Mouse (Mus musculus): ENCODE measurements around the gene Mad1l1.

Mad1l1 gene

DNA sequence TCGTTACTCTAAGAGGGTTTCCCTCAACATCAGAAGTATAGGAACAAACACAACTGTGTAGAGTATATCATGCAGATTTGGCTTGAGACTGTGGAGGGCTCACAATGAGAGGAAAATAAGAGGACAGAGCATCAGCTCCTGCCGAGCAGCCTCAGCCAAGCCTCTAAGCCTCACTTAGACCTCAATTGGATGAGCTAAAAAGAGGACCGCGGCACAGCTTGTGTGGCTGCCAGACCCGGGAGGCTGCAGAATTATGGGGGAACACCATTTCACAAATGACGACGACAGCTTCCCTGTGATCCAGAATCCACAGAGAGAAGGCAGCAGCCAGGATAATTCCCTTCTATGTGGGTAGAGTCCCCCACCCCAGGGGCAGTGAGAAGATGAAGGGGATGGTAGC, 138.0 kb downstream of the Mad1l1 start:
- no peak for DNase-seq (ENCODE audit: low read depth, low spot score)

DNA sequence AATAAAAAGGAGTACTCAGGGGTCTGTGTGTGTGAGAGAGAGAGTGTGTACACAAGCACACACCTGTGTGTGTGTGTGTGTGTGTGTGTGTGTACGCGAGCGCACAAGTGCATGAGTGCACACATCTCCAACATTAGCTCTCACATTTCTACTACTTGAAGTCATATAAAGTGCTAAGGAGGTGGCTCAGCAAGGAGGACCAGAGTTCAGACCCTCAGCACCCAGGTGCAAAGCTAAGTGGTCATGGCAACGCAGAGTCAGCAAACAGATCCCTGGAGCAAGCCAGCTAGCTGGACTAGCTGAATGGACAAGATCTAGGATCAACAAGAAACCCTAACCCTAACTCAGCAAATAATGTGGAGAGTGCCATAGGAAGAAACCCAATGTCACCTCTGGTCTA, 139.0 kb downstream of the Mad1l1 start:
- no peak for DNase-seq (ENCODE audit: low read depth, low spot score)

DNA sequence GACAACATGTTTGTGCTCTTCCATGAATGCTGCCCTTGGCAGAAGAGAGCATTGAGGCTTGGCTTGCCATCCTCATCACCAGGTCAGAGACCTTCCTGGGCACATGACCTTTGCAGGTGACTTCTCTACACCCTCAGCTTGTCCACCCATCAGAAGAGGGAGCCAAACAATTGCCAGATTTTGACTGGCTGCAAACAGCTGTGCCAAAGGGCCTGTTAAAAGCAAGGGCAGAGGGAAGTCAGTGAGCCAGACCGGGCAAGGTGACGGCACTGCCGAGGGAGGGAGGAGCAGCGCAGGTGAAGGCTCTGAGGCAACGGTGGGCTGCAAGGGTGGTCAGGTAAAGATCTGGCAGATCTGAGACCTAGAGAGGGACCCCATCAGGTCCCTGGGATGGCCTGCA, 141.3 kb downstream of the Mad1l1 start:
- DNase-seq (ENCODE audit: low read depth, low spot score), result no peak

DNA sequence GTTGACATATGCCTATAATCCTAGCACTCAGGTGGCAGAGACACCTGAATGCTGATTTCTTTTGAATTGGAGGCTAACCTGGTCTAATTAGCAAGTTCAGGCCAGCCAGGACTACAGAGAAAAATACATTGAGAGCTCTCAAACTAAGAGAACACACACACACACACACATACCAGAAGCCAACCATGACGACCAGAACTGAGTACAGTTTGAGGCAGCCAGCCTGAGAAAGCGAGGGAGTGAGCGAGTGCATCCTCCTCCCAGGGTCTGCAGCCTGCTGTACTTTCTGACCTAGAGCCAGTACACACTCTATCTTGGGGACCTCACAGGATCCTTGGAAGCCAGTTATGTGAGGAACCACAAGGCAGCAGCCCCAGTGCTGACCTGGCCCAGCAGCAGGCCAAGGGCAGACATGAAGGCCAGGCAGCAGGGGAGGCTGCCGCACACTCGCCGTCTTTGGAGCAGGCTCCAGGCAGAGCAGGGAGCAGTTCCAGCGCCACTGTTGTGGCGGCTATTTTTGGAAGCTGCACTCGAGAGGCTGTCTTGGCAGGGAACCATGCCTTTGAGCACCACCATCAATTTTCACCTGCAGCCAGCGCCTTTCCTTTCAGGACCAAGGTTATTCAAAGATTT, 143.2 kb downstream of the Mad1l1 start:
- DNase-seq (ENCODE audit: low read depth, low spot score), result no peak

DNA sequence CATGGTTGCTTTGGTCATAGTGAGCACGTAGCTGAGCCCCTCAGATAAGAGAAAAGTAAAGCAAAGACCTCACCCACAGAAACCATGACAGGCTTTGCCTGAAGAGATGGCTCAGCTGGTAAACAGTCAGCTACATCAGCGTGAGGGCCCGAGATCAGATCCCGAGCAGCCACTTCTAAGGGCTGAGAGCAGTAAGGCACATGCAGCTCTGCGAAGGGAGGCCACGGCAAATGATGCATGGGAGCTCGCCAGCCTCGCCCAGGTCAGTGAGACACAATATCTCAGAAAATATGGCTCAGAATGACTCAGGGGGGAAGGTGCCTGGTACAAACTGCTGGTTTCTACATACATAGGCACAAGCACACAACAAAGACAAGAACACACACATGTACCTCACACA, 143.8 kb downstream of the Mad1l1 start:
- no peak for DNase-seq (ENCODE audit: low read depth, low spot score)

DNA sequence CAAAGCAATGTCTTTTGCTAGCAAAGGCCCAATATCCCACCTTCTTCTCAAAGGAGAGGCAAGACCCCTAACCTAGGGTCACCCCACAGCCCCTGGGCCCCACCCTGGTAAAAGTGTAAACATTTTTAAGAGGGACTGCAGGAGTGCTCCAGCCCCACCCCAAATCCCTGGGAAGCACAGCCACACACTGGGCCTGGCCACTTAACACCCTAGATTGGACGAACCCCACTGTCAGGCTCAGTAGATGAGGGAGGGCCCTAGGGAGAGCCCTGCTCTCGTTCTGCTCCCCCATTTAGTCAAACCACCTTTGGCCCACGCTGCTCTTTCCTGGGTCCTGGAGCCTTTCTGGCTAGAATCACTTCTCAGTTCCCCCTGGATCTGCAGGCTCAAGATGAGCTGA, 145.0 kb downstream of the Mad1l1 start:
- no peak for DNase-seq (ENCODE audit: low read depth, low spot score)

DNA sequence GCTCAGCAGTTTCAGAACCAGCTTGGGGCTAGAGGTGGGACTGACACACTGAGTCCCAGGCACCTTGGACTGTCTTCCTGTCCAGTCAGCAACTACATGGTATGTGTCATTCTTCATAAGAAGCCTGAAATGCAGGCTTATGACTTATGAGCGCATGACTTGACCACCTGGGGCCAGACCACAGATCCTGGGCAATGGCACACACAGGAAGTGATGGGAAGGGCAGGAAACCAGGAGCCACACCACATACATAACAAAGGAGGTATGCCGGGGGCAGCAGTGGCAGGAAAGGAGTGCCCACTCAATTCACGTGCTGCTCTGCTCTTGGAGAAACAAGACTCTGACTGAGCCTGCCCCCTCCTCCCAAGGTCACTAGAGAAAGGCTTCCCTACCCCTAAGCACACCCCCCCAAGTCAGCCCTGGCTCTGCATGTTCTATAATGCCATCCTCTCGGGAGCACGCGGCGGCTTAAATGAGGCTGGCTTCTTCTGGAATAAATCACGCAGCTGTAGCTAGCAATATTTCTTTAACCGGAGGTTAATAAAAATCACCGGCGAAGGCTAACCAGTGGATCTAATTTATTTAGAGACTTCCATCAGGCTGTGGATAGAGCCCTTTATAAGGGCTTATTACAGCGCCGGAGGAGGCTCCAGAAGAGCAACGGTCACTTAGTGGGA, 146.4 kb downstream of the Mad1l1 start:
- peak; percentile 89 for DNase-seq (ENCODE audit: low read depth, low spot score)

DNA sequence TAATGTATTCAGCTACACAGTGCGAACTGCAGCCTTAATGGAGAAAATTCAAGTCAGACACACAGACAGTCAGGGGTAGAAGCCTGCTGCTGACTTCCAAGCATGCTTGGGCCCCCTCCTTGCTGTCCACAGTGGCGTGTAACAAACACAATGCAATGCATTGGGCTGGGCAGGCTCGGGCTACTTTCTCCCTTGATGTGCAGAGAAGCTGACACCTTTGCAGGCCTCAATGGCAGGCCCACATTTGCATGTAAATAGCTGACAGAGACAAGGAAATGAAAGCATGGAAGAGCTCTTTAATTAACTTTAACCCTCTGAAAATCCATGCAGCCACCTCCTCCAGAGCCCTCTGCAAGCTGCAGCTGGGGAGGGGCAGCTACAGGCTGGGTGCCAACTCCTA, 147.3 kb downstream of the Mad1l1 start:
- DNase-seq (ENCODE audit: low read depth, low spot score), result no peak

DNA sequence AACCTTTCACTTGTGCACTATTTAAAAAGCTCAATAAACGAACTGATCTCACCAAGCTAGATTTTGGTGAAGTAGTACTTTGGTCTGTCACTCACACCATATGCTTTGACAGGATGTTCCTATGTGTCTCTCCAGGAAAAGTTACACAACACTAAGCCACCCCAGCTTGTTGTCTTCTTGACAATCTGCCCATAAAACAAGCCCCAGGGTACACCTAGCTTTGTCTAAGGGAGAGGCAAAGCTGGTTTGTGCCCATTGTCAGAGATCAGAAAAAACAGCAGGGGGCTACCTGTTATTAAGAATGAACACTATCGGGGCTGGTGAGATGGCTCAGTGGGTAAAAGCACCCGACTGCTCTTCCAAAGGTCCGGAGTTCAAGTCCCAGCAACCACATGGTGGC, 148.2 kb downstream of the Mad1l1 start:
- DNase-seq (ENCODE audit: low read depth, low spot score), result no peak

DNA sequence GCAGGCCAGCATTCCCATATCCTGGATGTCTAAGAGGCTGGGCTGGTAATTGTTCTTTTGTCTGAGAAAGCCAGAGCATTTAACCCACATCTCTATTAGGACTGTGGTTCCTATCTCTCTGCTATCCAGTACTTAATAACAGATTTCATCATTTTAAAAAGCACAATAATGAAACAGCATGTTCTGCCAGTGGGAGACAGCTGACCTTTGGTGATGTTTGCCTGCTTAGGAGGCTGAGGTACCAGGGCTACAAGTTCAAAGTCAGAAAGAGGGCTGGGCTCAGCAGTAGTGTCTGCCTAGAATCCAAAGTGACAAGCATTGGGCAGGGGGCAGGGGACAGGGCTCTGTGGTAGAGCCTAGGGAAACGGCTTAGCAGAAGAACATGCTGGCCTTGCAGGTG, 149.6 kb downstream of the Mad1l1 start:
- no peak for DNase-seq (ENCODE audit: low read depth, low spot score)

DNA sequence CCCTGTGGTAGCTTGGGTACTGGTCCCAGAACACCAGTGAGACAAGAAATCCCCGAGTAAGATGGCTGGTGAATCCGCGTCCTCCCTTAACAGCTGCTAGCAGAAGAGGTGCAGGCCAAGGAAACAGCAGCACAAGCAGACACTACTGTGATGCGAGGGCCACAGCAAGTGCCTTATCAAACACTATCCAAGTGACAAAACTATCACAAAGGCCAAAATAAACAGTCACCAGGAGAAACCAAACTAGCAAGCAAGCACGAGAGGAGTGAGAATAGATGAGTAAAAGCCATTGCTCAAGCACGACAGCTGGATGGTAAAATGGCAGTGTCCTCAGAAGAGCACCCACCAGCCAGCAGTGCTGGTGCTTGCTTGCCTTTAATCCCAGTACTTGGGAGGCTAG, 153.8 kb downstream of the Mad1l1 start:
- no peak for DNase-seq (ENCODE audit: low read depth, low spot score)

DNA sequence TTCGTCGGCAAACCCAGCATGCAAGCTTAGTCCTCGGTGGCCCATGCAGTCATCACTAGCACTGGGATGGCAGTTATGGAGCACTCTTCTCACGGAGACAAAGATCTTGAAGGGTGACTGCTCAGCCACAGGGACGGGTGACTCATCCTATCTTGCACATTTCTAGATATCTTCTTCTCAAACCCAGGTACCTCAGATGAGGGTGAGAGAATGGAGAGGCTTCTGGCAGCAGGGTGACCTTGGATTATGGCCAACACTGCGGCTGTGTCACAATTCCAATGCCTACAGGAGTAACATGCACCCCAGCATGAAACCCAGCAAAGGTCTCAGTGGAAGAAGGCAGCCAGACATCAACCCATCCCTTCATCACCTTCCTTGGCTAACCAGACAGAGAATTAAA, 154.3 kb downstream of the Mad1l1 start:
- peak; percentile 16 for DNase-seq (ENCODE audit: low read depth, low spot score)

DNA sequence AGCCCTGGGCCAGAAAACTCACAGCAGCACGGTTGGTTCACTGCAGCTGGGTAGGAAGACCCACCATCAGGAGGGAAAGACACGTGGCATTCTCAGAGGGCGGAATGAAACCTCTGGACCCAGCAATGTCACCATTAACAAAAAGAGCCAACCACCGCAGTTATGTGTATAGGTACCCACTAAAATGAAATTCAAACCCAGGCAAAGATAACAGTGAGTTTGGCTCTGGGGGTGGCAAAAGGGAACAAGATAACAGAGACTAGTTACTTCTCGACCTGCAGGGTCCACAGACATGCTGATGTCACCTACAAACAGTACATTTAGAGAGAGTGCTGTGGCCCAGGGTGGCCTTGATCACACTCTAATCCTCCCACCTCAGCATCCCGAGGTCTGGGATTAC, 157.4 kb downstream of the Mad1l1 start:
- DNase-seq (ENCODE audit: low read depth, low spot score), result no peak

DNA sequence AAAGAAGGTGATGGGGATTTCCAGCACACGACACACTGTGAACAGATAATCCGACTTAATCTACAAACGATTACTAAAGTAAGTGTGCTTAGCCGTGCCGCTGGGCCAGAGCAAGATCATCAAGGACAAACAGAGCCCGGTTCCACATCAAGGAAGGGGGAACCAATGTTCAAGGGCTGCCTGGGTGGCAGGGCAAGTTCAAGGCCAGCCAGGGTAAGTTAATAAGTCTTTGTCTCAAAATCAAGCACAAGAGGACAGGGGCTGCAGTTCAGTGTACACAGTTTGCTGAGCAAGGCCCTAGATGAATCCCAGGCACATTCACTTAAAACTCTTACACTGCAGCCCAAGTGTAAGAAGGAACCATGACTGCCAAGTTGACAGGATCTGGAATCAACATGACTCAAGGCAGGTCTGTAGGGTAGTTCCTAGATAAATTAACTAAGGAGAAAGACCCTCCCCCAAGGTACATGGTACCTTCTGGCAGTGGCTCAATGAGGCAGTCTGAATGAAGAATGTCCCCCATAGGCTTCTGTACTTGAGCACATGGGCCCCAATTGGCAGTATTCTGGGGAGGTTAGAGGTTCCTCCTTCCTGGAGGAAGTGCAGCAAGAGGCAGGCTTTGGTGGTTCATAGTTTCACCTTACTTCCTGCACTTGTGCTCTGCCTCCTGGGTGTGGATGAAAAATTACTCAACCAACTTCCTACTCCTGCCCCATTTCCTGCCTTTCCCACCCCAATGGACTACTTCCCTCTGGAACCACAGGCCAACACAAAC, 159.1 kb downstream of the Mad1l1 start:
- no peak for DNase-seq (ENCODE audit: low read depth, low spot score)

DNA sequence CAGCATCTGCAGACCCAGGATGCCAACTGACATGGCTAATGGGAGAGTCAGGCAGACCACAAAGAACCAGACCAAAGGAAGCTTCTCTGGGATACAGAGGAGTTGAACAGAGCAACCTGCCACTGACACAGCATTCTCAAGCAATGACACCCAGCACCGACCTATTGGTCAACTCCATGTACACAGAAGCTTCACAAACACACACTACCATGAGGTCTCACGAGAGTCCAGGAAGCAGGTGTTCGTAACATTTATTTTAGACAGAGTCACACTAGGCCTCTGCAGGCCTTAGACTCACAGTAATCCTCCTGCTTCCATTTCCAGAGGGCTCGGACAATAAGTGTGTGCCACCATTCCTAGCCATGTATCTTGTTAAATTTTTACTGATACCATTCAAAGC, 162.3 kb downstream of the Mad1l1 start:
- no peak for DNase-seq (ENCODE audit: low read depth, low spot score)

DNA sequence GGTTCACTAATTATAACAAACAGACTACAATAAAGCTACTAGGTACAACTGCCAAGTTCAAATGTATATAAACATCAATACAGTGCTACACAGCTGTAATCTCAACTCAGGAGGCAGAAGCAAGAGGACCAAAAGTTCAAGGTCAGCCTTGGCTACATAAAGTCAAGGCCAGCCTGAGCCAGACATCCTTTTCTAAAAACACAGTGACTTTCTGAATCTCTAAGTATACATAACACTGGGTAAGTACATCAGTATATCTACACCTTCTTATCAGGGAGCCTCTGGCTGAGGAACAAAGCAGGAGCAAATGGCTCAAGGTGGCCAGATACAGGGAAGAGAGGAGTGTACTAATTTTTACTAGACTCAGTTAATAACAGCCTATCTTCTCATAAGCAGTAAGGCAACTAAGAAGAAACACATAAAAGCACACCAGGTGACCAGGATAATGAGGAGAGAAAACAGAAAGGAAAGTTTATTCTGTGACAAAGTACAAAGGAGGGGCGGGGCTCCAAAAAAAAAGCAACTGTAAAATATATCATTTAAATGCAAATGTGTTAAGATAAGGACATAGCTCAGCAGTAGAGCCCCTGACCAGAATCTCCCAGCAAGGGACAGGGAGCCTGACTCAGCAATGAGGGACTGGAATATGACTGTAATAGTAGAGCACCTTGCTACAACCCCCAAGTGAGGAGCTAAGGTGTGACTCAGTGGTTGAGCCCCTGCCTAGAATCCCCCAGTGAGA, 163.3 kb downstream of the Mad1l1 start:
- no peak for DNase-seq (ENCODE audit: low read depth, low spot score)

DNA sequence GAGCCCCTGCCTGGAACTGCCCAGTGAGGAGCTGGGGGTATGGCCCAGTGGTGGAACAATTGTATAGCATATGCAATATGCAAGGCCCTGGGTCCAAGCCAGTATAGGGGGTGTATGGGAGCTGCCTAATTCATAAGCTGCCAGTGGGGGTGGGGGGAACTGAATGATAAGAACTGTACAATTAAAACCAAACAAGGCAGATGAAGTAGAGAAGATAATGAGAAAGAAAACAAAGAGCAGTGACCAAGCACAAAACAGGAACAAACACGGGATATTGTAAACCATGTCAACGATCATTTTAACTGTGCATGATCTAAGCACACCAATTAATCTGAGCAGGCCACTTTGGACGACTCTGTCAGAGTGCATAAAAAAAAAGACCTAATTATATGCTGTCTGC, 167.2 kb downstream of the Mad1l1 start:
- DNase-seq (ENCODE audit: low read depth, low spot score), result no peak

DNA sequence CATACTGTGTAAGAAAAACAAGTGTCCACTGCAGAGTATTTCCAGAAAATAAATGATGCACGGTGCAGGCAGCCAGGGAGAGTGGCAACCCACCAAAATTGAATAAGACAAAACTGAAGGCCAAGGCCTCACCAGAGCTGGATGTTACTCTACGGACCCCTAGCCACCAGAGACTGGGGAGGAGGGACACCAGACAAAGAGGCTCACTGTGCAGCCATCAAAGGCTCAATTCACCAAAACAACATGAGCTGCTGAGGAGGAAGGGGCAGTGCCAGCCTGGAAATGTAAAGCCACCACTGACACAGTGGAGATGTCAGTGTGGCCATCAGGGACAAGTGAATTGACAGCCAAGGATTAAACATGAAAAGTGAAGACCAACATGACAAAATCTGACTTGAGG, 169.5 kb downstream of the Mad1l1 start:
- no peak for DNase-seq (ENCODE audit: low read depth, low spot score)

DNA sequence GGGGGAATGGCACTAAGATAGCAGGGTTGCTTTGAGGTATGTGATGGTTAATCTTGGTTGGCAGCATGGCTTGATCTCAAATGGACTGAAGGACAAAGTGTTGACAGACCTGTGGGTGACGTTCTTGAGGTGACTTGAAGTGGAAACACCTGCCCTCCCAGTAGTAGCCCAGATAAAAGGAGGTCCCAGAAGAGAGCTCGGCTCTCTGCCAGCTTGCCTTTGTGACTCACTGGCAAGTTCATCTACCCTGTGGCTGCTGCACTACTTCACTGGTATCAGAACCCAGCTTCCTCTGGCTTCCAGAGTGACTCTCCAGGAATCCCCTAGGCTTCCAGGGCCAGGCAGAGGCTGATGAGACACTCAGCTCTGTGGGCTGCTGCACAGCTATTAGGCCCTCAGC, 170.2 kb downstream of the Mad1l1 start:
- DNase-seq (ENCODE audit: low read depth, low spot score), result peak; percentile 84

DNA sequence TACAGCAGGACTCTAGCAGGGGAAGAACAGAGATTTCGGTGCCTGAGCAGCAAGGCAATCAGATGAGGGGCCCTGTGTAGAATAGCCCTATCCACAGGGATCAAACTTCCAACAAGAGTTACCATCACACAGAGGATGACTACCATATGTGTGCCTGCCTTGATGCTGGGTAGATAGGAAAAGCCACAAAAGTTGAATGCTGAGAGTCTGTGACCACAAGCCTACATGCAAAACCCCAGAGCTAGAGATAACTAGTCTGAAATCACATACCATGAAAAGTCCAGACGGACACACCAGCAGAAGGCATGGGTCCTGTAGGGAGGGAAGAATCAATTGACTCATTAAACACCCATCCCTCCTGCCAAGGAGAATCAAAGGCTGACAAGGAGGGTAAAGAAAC, 170.7 kb downstream of the Mad1l1 start:
- peak; percentile 36 for DNase-seq (ENCODE audit: low read depth, low spot score)

DNA sequence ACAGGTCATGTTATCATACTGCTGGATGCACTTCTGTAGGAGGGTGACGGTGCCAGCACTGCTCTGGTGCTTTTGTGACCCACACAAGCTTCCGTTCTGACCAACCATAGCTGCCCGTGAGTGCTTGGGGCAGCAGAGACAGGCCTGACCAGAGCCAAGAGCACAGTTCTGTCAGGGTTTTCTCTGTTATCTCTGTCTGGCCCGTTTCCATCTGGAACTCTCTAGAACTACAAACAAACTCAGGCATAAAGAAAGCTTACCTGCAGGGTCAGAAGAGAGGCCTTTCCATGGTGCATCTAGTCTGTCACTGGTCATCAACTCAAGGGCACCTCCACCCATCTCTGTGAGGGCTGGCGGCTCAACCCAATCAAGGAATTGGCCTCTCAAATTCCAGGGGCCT, 171.2 kb downstream of the Mad1l1 start:
- no peak for DNase-seq (ENCODE audit: low read depth, low spot score)

DNA sequence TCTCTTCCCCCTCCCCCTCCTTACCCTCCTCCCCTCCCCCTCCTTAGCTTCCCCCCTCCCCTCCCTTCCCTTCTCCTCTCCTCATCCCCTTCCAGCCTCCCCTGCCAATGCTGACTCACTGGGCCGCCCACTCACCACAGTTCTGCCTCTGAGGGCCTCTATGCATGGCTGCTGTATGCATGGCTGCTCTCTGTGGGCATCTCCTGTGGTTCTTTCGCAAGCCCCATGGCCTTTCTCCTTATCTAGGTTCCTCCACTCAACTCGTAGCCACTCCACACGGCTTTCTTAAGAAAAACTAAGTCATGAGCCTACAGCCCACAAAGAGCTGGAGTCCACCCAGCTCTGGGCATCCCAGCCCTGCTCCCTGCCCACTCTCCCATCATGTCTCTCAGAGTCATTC, 172.1 kb downstream of the Mad1l1 start:
- DNase-seq (ENCODE audit: low read depth, low spot score), result peak; percentile 73
